Mouse (Mus musculus): ENCODE measurements around the gene Clstn2.

- TF ChIP-seq POLR2A (IDR thresholded peaks at IDR 0.05; ENCODE audit: control insufficient read depth in 1 of 2, insufficient read depth in 1 of 2, low read depth in 1 of 2, low read length in 2 of 2, poor library complexity in 1 of 2) (no peak), EP300 (IDR thresholded peaks at IDR 0.05; ENCODE audit: low read depth in 1 of 2, low read length in 2 of 2) (no peak)
These were observed 258.0 kb downstream of the Clstn2 start for GRCm38 (mm10) chr9:97774991-97775390.
